Mouse (Mus musculus): ENCODE measurements at regions not wholly inside any gene's neighbourhood (a gene's known extent, or its start where the extent isn't known, plus 50 kb on each side); places are given as distances from the start of the nearest gene placed in this dataset.

GRCm38 (mm10) chr9:116280146-116280545 is 105.0 kb upstream of the Tgfbr2 start:
- TF ChIP-seq CTCF (IDR thresholded peaks at IDR 0.05; ENCODE audit: extremely low read depth, insufficient read depth, insufficient read length, insufficient replicate concordance) (no peak), POLR2A (IDR thresholded peaks at IDR 0.05; ENCODE audit: low read depth, low read length) (no peak)

Measured in spleen, adult 2 months (tissue).